Mouse (Mus musculus): Measurements from ENCODE around the gene Dnajb11. TPM values are rescaled to one million over a fixed set of nuclear protein-coding genes. Genes with fewer than 3 reads are reported as not detected.
A peak's percentile ranks its signal among the peaks of the same experiment; 100 is the strongest.

Dnajb11 gene
- total and polyA plus RNA-seq, 2 experiments: 20.7 to 62.0 TPM

GRCm38 (mm10) chr16:22909290-22909689 lies 51.6 kb downstream of the Dnajb11 start:
- H3K4me1 ChIP-seq (ENCODE audit: control insufficient read depth, insufficient read depth, low read length): no peaks in the 10 kb centered on the region
- H3K27ac ChIP-seq (replicated peaks; ENCODE audit: insufficient read depth, low read depth, low read length): no peak overlapping the region
- no peaks in the 10 kb centered on the region for H3K36me3 ChIP-seq (ENCODE audit: control insufficient read depth, insufficient read depth, low read length)
- peak; percentile 51 for DNase-seq (ENCODE audit: extremely low read depth, low read depth, low spot score)
- H3K9ac ChIP-seq (ENCODE audit: low read depth, low read length): no peak overlapping the region
- H3K4me3 ChIP-seq (ENCODE audit: insufficient read depth, low read depth, low read length): no peak overlapping the region
- no peaks in the 10 kb centered on the region for H3K27me3 ChIP-seq (ENCODE audit: control insufficient read depth, insufficient read depth, low read length)
- TF ChIP-seq POLR2A (IDR thresholded peaks at IDR 0.05; ENCODE audit: extremely low read depth, insufficient read depth, low read length): no peak
- TF ChIP-seq CTCF (IDR thresholded peaks at IDR 0.05; ENCODE audit: low read depth, low read length): no peak
- H3K79me2 ChIP-seq (ENCODE audit: control insufficient read depth, insufficient read depth, low read length): no peaks in the 10 kb centered on the region
- WGBS: 46% methylated on average over 6 of the region's 6 CpGs

- Histone ChIP-seq H3K4me1 (ENCODE audit: control insufficient read depth, insufficient read depth, low read length) (no peaks in the 10 kb centered on the region; the same call in 1 of the 2 replicates), H3K9ac (ENCODE audit: low read depth, low read length) (no peak overlapping the region), H3K4me3 (ENCODE audit: insufficient read depth, low read depth, low read length) (no peak overlapping the region), H3K36me3 (ENCODE audit: control insufficient read depth, insufficient read depth, low read length) (no peaks in the 10 kb centered on the region), H3K27me3 (ENCODE audit: control insufficient read depth, insufficient read depth, low read length) (no peaks in the 10 kb centered on the region), H3K27ac (replicated peaks; ENCODE audit: insufficient read depth, low read depth, low read length) (no peak overlapping the region), H3K79me2 (ENCODE audit: control insufficient read depth, insufficient read depth, low read length) (no peaks in the 10 kb centered on the region)
- 98% methylated on average over 3 of the region's 3 CpGs for WGBS
- TF ChIP-seq POLR2A (IDR thresholded peaks at IDR 0.05; ENCODE audit: extremely low read depth, insufficient read depth, low read length): no peak
- no peak for TF ChIP-seq CTCF (IDR thresholded peaks at IDR 0.05; ENCODE audit: low read depth, low read length)
- DNase-seq (ENCODE audit: extremely low read depth, low read depth, low spot score): no peak
These were observed 54.3 kb downstream of the Dnajb11 start for GRCm38 (mm10) chr16:22911986-22912385.

DNA sequence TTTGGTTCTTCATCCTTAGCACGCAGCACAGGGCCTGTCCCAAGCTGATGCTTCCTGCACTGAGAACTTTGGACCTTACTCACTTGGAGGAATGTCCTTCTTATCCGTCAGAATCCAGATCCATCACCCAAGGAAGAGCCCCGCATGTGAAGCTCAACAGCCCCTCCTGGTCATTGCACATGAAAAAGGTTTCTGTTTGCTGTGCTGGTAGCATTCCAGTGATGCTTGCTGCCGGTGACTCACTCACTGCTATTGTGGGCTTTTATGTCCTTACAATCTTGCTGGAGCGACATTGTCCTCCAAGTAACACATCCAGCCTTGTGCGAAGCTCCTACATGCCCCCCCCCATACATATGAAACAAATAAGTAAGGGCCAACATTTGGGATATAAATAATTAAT lies 55.2 kb downstream of the Dnajb11 start:
- H3K4me3 ChIP-seq (ENCODE audit: insufficient read depth, low read depth, low read length): no peak overlapping the region
- H3K27ac ChIP-seq (replicated peaks; ENCODE audit: insufficient read depth, low read depth, low read length): no peak overlapping the region
- no peak overlapping the region for H3K9ac ChIP-seq (ENCODE audit: low read depth, low read length)
- no peak for DNase-seq (ENCODE audit: extremely low read depth, low read depth, low spot score)
- WGBS: 86% methylated on average over 6 of the region's 6 CpGs
- H3K4me1 ChIP-seq (ENCODE audit: control insufficient read depth, insufficient read depth, low read length): no peaks in the 10 kb centered on the region; the same call in 1 of the 2 replicates
- H3K79me2 ChIP-seq (ENCODE audit: control insufficient read depth, insufficient read depth, low read length): no peaks in the 10 kb centered on the region
- TF ChIP-seq CTCF (IDR thresholded peaks at IDR 0.05; ENCODE audit: low read depth, low read length) (no peak), POLR2A (IDR thresholded peaks at IDR 0.05; ENCODE audit: extremely low read depth, insufficient read depth, low read length) (no peak)
- H3K27me3 ChIP-seq (ENCODE audit: control insufficient read depth, insufficient read depth, low read length): no peaks in the 10 kb centered on the region
- H3K36me3 ChIP-seq (ENCODE audit: control insufficient read depth, insufficient read depth, low read length): no peaks in the 10 kb centered on the region

DNA sequence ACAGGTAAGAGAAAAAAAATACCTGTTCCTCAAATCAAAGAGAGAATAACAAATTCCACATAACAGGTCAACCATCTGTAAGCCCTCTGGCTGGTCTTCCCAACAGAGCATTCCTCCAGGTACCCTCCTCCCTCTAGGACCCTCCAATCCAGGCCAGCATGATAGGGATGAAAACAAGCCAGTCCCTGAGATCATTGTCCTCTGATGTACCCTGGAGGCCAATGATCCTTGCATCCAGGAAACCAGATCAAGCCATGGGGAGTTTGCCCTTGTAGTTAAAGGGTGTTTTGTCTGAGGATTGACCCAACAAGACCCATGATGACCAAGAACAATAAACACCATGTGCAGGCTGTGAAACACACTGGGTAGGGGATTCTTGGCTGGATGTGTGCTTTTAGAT lies 56.6 kb downstream of the Dnajb11 start:
- Histone ChIP-seq H3K27me3 (ENCODE audit: control insufficient read depth, insufficient read depth, low read length) (no peaks in the 10 kb centered on the region), H3K4me3 (ENCODE audit: insufficient read depth, low read depth, low read length) (no peak overlapping the region), H3K36me3 (ENCODE audit: control insufficient read depth, insufficient read depth, low read length) (no peaks in the 10 kb centered on the region), H3K27ac (replicated peaks; ENCODE audit: insufficient read depth, low read depth, low read length) (no peak overlapping the region), H3K79me2 (ENCODE audit: control insufficient read depth, insufficient read depth, low read length) (no peaks in the 10 kb centered on the region), H3K9ac (ENCODE audit: low read depth, low read length) (no peak overlapping the region), H3K4me1 (ENCODE audit: control insufficient read depth, insufficient read depth, low read length) (peaks cover 4% of the 10 kb centered on the region)
- peak; percentile 35 for DNase-seq (ENCODE audit: extremely low read depth, low read depth, low spot score)
- TF ChIP-seq CTCF (IDR thresholded peaks at IDR 0.05; ENCODE audit: low read depth, low read length) (no peak), POLR2A (IDR thresholded peaks at IDR 0.05; ENCODE audit: extremely low read depth, insufficient read depth, low read length) (no peak)

GRCm38 (mm10) chr16:22918034-22918433 lies 60.4 kb downstream of the Dnajb11 start, which contains the start of gene Fetub:
Gene Fetub (plus strand): TSS chr16:22918334.
- WGBS: 88% methylated on average over 5 of the region's 5 CpGs
- Histone ChIP-seq H3K9ac (ENCODE audit: low read depth, low read length) (no peak within 1 kb of the TSS), H3K4me3 (ENCODE audit: insufficient read depth, low read depth, low read length) (no peak within 1 kb of the TSS), H3K36me3 (ENCODE audit: control insufficient read depth, insufficient read depth, low read length) (no peaks in the 10 kb centered on the region), H3K27ac (replicated peaks; ENCODE audit: insufficient read depth, low read depth, low read length) (peak within 1 kb of the TSS; percentile 49), H3K79me2 (ENCODE audit: control insufficient read depth, insufficient read depth, low read length) (no peaks in the 10 kb centered on the region), H3K27me3 (ENCODE audit: control insufficient read depth, insufficient read depth, low read length) (no peaks in the 10 kb centered on the region), H3K4me1 (ENCODE audit: control insufficient read depth, insufficient read depth, low read length) (peaks cover 5% of the 10 kb centered on the region)
- TF ChIP-seq POLR2A (IDR thresholded peaks at IDR 0.05; ENCODE audit: extremely low read depth, insufficient read depth, low read length): no peak
- TF ChIP-seq CTCF (IDR thresholded peaks at IDR 0.05; ENCODE audit: low read depth, low read length): no peak
- no peak for DNase-seq (ENCODE audit: extremely low read depth, low read depth, low spot score)

DNA sequence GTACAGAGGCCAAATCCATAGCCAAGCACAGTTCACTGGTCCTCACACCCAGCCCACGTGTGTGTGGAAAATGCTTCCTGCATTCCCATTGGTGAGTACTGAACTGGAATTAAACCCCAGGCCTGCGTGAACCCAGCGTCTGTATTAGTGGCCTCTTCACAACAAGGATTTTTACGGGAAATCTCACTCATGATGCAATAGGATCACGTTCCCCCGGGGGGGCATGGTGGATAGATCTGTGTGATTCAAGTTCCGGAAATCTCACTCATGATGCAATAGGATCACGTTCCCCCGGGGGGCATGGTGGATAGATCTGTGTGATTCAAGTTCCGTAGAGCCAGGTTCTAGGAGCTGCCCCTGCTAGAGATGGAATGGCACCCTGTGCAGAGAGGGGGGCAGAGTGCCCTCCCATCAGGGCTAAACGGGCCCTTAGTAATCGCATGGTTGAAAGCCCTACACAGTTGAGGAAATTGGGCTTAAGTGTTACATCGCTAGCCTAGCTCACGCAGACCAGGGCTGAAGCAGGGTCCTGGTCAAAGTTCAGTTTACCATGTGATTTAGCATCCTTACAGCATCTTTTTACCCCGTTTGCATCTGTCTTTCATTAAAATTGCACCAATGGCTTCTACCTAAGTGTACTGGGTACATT lies 61.1 kb downstream of the Dnajb11 start:
- H3K27me3 ChIP-seq (ENCODE audit: control insufficient read depth, insufficient read depth, low read length): no peaks in the 10 kb centered on the region
- peak overlapping the region; percentile 49 for H3K27ac ChIP-seq (replicated peaks; ENCODE audit: insufficient read depth, low read depth, low read length)
- no peaks in the 10 kb centered on the region for H3K36me3 ChIP-seq (ENCODE audit: control insufficient read depth, insufficient read depth, low read length)
- peaks cover 5% of the 10 kb centered on the region for H3K4me1 ChIP-seq (ENCODE audit: control insufficient read depth, insufficient read depth, low read length)
- 61% methylated on average over 15 of the region's 15 CpGs for WGBS
- DNase-seq (ENCODE audit: extremely low read depth, low read depth, low spot score): peak; percentile 37
- H3K79me2 ChIP-seq (ENCODE audit: control insufficient read depth, insufficient read depth, low read length): no peaks in the 10 kb centered on the region
- TF ChIP-seq POLR2A (IDR thresholded peaks at IDR 0.05; ENCODE audit: extremely low read depth, insufficient read depth, low read length) (no peak), CTCF (IDR thresholded peaks at IDR 0.05; ENCODE audit: low read depth, low read length) (no peak)
- H3K9ac ChIP-seq (ENCODE audit: low read depth, low read length): no peak overlapping the region
- H3K4me3 ChIP-seq (ENCODE audit: insufficient read depth, low read depth, low read length): no peak overlapping the region

All from liver, adult 2 months (tissue).